Mouse (Mus musculus) hindbrain, embryonic 15.5 days (tissue): ENCODE measurements at regions not wholly inside any gene's neighbourhood (a gene's known extent, or its start where the extent isn't known, plus 50 kb on each side); places are given as distances from the start of the nearest gene placed in this dataset.

Source experiments
- ATAC-seq: fragments of 200-750 bp; cut with Nextera tagmentation; 2 replicates; pipeline ENCODE4 v1.8.0; 2017; ENCODE audit warnings: low read depth, moderate number of reproducible peaks, moderate TSS enrichment; ENCODE audit not compliant: low FRiP score
- H3K27ac ChIP-seq: fragments of 300-500 bp; sonication (generic); replicated peaks from 2 replicates; pipeline ENCODE4 v1.5.1; 2015; ENCODE audit warnings: mild to moderate bottlenecking, inconsistent platforms
- H3K27me3 ChIP-seq: fragments of 300-500 bp; sonication (generic); 2 replicates; pipeline ENCODE4 v1.6.1; 2015; ENCODE audit warnings: control low read depth, inconsistent platforms
- H3K36me3 ChIP-seq: fragments of 300-500 bp; sonication (generic); 2 replicates; pipeline ENCODE4 v1.6.1; 2015; ENCODE audit warnings: control low read depth, inconsistent platforms
- H3K4me1 ChIP-seq: fragments of 300-500 bp; sonication (generic); replicated peaks from 2 replicates; pipeline ENCODE4 v1.6.1; 2015; ENCODE audit warnings: control low read depth, inconsistent platforms
- H3K4me2 ChIP-seq: fragments of 300-500 bp; sonication (generic); 2 replicates; pipeline ENCODE4 v1.6.1; 2015; ENCODE audit warnings: moderate library complexity, mild to moderate bottlenecking, inconsistent platforms
- H3K4me3 ChIP-seq: fragments of 300-500 bp; sonication (generic); 2 replicates; pipeline ENCODE4 v1.5.1; 2015; ENCODE audit warnings: mild to moderate bottlenecking, inconsistent platforms
- H3K9ac ChIP-seq: fragments of 300-500 bp; sonication (generic); 2 replicates; pipeline ENCODE4 v1.6.1; 2015; ENCODE audit warnings: inconsistent platforms
- H3K9me3 ChIP-seq: fragments of 300-500 bp; sonication (generic); 2 replicates; pipeline ENCODE4 v1.6.1; 2016; ENCODE audit warnings: control low read depth, inconsistent platforms
- WGBS: fragments of 180-500 bp; shearing (Covaris S2); methylation state at CpG from one replicate; pipeline ENCODE4 v1.1.7; 2015; 5-methylcytosine and 5-hydroxymethylcytosine counted together

DNA sequence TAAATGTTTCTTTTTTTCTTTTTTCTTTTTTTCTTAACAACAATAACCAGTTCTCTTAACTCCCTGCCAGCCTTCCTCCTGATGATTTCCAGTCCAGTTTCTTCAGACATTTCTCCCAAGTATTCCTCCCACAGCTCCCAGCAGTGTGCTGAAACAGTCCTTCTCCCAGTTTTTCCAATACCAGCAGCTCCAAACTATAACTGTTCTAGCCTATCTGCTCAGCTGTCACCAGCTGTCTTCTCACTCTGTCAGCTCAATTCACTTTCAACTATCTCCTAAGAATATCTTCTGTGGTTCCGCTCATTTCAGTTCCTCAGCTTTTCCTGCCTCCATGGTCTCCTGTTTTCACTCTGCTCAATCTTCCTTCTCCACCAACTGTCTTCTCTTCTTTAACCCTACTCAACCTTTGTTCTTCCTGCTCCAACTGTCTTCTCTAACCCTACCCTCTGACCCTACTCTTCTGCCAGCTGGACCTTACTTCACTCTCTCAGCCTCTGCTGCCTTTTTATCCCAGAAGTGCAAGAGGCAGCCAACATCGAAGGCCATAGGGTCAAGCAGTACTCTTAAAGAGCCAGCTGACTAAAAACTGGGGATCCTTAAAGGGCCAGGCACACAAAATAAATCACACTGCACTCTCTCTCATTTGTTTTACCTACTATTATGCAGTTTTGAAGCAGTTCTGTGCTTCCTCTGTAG lies 224.0 kb downstream of the Rsl24d1 start:
- ATAC-seq = no peak
- H3K4me3 ChIP-seq = no peak overlapping the region
- H3K4me2 ChIP-seq = no peak overlapping the region
- H3K9me3 ChIP-seq = peaks cover 10% of the 10 kb centered on the region; the same call in 1 of the 2 replicates
- H3K4me1 ChIP-seq = no peaks in the 10 kb centered on the region
- no peak overlapping the region for H3K9ac ChIP-seq
- H3K27ac ChIP-seq = no peak overlapping the region
- WGBS = 78% methylated on average over 2 of the region's 2 CpGs
- H3K36me3 ChIP-seq = no peaks in the 10 kb centered on the region
- no peaks in the 10 kb centered on the region for H3K27me3 ChIP-seq

DNA sequence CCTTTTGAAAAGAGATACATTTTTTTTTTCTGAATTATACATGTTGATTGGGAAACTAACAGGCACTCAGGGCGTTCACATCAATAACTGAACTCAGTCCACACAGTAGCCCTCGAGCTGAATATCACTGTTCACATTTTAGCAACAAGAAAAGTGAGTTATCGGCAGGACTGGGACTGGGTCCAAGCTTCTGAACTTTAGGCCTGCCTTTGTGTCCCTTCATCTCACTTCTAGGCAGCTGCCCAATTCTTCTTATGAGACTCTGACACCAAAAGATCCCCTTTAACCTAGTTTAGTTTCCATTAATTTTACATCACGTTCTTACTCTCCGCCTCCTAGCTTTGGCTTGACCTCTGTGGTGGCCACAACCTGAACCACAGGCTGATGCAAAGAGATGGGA lies 242.7 kb downstream of the Rsl24d1 start:
- no peak for ATAC-seq

DNA sequence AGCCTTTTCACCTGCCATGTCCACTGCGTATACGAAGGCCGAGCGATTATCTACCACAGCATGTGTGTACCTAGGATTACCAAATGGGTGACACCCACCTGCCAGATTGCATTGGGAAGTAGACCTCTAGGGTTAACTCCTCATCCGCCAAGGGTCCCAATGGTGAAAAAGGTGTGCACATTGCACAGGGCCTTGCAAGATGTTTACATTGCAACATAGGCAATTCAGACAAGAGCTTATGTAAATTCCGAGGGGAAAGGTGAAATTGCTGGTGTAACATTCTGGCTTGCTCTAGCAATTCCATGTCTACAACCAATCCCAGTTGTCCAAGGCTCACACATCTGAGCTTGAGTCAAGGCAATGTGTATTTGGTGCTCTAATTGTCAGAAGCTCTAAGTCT lies 245.7 kb downstream of the Rsl24d1 start:
- H3K9me3 ChIP-seq = no peaks in the 10 kb centered on the region
- H3K4me3 ChIP-seq = no peak overlapping the region
- H3K27me3 ChIP-seq = no peaks in the 10 kb centered on the region
- no peaks in the 10 kb centered on the region for H3K36me3 ChIP-seq
- no peak overlapping the region for H3K9ac ChIP-seq
- no peak overlapping the region for H3K4me2 ChIP-seq
- no peaks in the 10 kb centered on the region for H3K4me1 ChIP-seq
- WGBS = 95% methylated on average over 6 of the region's 6 CpGs
- no peak overlapping the region for H3K27ac ChIP-seq
- no peak for ATAC-seq

More for the DNA sequence above, 242.7 kb downstream of the Rsl24d1 start:
- Histone ChIP-seq H3K36me3 (no peaks in the 10 kb centered on the region), H3K27me3 (no peaks in the 10 kb centered on the region), H3K9ac (no peak overlapping the region), H3K9me3 (no peaks in the 10 kb centered on the region), H3K4me3 (no peak overlapping the region), H3K4me1 (no peaks in the 10 kb centered on the region), H3K27ac (no peak overlapping the region), H3K4me2 (no peak overlapping the region)
- 75% methylated on average over 5 of the region's 5 CpGs for WGBS

DNA sequence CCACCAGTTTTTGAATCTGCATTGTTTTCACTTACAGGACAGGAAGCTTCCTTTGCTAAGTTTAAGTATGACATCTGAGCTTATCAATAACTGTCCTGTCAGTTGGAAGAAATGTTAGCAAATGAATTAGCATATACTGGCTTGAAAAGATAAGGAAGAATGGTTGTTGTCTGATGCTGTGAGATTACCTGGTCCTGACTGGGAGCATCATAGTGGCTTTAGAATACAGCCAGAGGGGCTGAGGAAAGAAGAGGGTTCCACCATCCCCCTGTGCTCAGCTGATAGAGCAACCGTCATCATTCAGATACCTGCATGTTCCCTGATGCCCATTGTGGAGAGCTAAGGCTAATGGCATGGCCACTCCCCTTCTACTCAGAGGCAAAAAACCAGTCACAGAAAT lies 267.5 kb downstream of the Rsl24d1 start:
- no peak overlapping the region for H3K27ac ChIP-seq
- no peaks in the 10 kb centered on the region for H3K4me1 ChIP-seq
- no peak overlapping the region for H3K9ac ChIP-seq
- H3K36me3 ChIP-seq = no peaks in the 10 kb centered on the region
- no peaks in the 10 kb centered on the region for H3K9me3 ChIP-seq
- no peak overlapping the region for H3K4me3 ChIP-seq
- H3K27me3 ChIP-seq = no peaks in the 10 kb centered on the region
- ATAC-seq = no peak
- no peak overlapping the region for H3K4me2 ChIP-seq
- 86% methylated on average over 1 of the region's 1 CpGs for WGBS

DNA sequence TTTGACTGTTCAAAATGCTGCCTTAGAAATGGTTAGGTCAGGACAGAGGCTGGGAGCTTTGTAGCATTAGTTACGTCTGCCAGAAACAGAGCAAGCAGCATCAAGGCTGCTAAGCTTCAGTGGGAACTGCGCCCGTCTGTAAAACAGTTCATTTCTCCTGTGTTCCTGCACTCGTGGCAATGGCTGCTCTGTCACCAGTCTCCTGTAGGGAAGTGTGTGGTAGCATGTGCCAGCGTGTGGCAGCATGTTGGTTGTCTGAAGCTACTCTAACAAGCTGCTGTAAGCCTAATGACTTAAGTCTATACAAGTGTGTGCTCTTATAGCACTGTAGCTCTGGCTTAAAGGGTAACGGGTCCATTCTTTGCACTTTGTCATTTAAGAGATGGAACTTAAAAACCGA lies 278.8 kb downstream of the Rsl24d1 start:
- Histone ChIP-seq H3K4me2 (no peak overlapping the region), H3K4me3 (no peak overlapping the region), H3K27ac (no peak overlapping the region), H3K9me3 (no peaks in the 10 kb centered on the region), H3K4me1 (no peaks in the 10 kb centered on the region), H3K36me3 (no peaks in the 10 kb centered on the region), H3K9ac (no peak overlapping the region), H3K27me3 (no peaks in the 10 kb centered on the region)
- no peak for ATAC-seq
- 72% methylated on average over 7 of the region's 7 CpGs for WGBS

DNA sequence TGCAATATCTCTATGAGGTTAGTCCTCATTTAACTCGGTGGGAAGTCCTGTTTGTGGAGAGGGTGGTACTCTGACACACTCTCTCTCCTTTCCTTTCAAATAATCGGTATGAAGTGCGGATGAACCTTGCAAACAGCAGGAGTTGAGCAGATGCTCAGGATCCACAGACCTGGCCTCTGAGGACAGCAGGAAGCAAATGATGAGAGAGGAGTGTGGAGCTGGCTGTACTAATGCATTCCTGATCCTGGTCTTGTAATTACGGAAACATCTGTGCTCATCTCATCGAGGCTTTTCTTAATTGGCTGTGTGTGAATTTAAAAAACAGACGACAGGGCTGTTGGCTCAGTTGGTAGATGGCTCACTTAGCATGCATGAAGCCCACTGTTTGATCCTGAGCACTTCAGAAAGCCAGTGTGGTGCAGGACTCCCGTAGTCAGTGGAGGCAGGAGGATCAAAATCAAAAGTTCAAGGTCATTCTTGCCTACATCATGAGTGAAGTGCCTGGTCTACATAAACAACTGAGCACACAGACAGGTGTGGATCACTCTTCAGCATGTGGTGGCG lies 300.2 kb downstream of the Rsl24d1 start:
- no peaks in the 10 kb centered on the region for H3K4me1 ChIP-seq
- no peak overlapping the region for H3K4me2 ChIP-seq
- no peaks in the 10 kb centered on the region for H3K36me3 ChIP-seq
- peak; percentile 51 for ATAC-seq
- H3K27me3 ChIP-seq = no peaks in the 10 kb centered on the region
- 65% methylated on average over 8 of the region's 8 CpGs for WGBS
- no peaks in the 10 kb centered on the region for H3K9me3 ChIP-seq
- H3K4me3 ChIP-seq = no peak overlapping the region
- no peak overlapping the region for H3K27ac ChIP-seq
- H3K9ac ChIP-seq = no peak overlapping the region

DNA sequence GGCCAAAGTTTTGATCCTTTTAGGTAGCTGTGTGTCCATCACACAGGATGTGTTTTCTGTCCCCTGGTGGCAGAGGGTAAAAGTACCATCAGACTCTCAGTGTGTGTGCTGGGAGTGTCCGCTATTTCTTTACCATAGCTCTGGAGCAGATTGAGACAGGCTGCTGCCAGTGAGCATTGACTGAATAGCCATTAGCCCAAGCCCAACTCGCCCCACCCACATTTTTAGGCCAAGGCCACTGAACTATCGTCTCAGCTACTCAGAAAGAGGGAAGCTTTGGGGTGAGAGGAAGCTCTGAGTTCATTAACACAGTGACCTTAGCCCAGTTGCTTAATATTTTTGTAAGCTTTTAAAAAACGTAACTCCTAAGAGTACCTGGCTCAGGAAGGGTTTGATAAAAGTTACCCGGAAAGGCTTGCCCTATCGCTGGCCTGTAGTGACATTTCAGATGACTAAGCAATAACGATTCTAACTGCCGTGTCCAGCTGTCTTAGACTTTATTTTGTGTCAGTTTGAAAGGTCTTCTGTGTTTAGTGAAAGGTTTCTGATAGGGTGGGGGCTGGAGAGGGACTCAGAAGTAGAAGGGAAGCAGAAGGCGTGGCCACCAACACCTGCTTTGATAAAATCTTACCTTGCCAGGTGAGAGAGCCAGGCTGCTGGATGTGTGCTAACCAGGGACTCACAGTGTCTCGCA lies 303.0 kb downstream of the Rsl24d1 start:
- H3K27me3 ChIP-seq = no peaks in the 10 kb centered on the region
- WGBS = 85% methylated on average over 10 of the region's 10 CpGs
- no peak overlapping the region for H3K9ac ChIP-seq
- no peak overlapping the region for H3K27ac ChIP-seq
- no peak for ATAC-seq
- H3K9me3 ChIP-seq = no peaks in the 10 kb centered on the region
- no peaks in the 10 kb centered on the region for H3K4me1 ChIP-seq
- no peaks in the 10 kb centered on the region for H3K36me3 ChIP-seq
- no peak overlapping the region for H3K4me3 ChIP-seq
- H3K4me2 ChIP-seq = no peak overlapping the region
